Mouse (Mus musculus): ENCODE data around the gene Slc15a3.

The Slc15a3 gene

DNA sequence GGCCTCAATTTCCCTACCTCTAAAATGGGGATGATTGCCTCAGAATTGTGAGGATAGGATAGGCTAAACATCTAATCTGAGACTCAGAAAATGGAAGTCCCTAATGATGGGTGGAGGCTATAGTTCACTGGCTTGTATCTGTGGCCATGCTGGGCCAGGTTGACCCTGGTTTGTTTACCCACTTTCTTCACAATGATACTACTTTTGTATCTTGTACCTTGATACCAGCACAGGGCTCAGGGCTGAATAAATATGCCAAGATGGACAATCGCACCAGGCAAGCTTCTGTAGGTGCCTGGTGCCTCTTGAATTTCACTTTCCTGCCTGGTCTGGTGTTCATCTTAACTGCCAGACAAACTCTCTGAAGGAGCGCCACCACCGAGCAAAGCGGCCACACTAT, 17.0 kb upstream of the Slc15a3 start:
- DNase-seq (ENCODE audit: low spot score in 2 of 2): no peak

DNA sequence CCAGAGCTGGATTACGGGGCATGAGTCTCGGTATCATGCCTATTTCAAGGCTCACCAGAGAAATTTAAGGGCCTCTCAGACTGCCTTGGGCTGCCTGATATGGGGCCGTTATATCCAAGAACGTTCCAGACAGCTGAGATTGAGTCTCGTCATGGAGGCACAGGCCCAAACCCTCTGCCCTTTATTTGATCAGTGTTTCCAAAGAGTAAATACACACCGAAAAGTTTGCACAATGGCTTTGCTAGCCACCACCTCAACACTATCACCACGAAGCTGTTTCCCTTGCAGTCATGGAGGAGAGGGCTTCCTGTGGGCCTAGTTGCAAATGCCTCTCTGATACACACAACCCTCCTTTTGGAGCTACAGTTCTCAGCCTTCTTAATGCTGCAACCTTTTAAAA, 15.5 kb upstream of the Slc15a3 start:
- no peak for DNase-seq (ENCODE audit: low spot score in 2 of 2)

DNA sequence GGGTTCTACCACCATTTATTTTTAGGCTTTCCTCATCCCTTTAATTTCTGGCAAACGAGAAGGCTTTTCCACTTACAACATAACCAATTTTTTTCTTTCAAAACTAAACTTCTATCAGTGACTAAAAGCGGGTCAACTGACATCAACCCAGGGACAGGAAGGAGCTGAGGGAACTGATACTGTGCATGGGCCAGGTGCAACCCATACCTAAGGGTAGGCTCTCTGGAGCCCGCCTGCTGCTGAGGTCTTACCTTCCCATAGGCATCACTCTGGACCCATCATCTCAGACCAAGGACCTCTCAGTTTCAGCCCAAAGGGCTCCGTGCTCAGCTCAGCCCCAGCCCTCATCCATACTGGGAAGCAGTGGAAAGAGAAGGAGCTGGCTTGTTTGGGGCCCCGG, 11.2 kb upstream of the Slc15a3 start:
- DNase-seq (ENCODE audit: low spot score in 2 of 2): no peak

DNA sequence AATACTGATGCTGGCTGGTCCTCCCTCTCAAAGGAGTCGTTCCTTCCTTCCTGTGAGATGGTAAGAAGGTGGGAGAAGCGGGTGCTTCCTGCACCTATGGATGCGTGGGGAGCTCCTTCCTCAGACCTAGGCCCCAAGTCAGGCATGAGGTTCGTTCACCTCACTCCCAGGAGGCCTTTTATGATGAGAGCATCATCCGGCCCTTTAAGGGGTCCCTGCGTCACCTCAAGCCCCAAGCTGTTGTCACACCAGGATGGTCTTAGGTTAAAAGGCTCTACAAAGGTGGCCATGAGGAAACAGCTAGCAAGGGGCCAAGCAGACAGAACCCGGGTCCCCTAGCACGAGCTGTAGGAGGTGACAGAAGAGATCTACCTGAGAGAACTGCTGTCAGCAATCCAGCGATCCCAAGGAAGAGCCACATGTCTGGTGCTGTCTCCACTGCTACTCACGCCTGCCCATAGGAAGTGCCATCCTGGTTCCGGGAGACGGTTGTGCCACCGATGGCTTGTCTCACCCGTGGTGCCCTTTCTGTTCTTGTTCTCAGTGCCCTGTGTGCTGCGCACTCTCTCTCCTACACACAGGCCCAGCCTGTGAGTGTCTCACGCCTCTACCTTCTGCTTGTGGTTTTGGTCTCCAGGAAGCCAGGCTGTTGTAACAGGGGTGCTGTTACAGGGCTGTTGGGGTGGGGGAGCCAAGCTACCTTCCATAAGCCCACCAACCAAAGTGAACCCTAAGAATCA, 9.9 kb upstream of the Slc15a3 start, which contains the start of gene Cd6:
Cd6 (minus strand) TSS at position 623 of the 740 bp plus-strand sequence.
- no peak for DNase-seq (ENCODE audit: low spot score in 2 of 2)

DNA sequence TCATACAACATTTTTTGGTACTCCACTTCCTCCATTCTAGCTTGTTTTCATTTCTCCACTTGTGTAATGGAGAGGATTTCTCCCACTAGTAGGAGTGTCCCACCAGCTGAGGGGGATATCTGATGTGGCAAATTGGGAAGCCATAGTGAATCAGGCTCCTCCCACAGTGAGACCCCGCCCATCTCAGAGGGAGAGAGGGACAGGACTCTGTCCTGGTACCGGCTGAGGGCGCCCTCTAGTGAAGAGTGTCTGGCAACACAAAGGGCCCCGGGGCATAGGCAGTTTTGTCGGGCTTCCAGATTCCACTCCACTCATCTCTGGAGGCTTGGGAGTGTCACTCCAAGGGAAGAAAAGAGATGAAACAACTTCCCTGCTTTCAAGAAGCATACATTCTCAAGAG, 8.1 kb upstream of the Slc15a3 start:
- peak; percentile 52 to 57 for DNase-seq (ENCODE audit: low spot score in 2 of 2)

DNA sequence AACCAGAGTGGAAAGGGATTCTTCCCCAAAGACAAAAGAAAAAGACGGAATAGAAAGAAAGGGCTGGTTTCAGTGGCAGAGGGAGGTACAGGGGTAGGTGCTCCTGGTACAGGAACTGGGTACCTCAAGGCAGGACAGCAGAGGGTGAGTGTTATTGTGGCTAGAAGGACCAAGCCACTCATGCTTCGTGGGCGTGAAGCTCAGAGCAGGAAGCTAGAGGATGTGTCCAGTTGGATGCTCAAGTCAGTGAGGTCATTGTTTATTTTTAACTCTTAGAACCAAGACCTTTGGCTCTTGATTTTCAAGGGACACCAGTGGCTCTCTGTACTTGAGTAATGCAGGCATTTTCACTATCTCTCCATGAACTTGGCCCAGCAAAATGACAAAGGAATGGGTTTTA, 7.5 kb upstream of the Slc15a3 start:
- no peak for DNase-seq (ENCODE audit: low spot score in 2 of 2)

DNA sequence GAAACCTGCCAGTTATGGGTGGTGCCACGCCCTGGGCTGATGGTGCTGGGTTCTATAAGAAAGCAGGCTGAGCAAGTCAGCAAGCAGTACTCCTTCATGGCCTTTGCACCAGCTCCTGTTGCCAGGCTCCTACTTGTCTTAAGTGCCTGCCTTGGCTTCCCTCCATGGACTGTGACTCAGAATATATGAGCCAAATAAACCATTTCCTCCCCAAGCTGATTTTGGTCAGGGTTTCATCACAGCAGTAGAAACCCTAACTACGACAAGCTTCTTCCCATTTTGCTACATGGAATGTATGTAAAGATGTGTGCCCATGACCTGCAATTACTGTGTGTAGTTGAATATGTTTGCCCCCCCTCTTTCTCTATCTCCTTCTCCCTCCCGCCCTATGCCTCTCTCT, 5.9 kb upstream of the Slc15a3 start:
- DNase-seq (ENCODE audit: low spot score in 2 of 2): no peak

DNA sequence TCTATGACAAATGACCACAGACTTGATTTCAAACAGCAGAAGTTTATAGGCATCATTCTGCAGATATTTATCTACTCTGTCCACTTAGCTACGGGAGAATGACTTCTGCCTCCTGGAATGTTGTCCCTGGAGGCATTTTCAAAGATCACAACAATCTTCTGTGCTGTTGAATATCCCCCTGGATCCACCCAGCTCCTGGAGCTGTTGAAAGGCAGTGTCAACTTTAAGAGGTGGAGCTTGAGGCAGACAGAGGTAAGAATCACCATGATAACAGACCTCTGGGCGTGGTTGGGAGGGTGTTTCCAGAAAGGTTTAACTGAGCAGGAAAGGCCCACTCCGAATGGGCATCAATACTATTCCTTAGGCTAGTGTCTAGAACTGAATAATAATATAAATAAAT, 3.9 kb upstream of the Slc15a3 start:
- no peak for DNase-seq (ENCODE audit: low spot score in 2 of 2)

DNA sequence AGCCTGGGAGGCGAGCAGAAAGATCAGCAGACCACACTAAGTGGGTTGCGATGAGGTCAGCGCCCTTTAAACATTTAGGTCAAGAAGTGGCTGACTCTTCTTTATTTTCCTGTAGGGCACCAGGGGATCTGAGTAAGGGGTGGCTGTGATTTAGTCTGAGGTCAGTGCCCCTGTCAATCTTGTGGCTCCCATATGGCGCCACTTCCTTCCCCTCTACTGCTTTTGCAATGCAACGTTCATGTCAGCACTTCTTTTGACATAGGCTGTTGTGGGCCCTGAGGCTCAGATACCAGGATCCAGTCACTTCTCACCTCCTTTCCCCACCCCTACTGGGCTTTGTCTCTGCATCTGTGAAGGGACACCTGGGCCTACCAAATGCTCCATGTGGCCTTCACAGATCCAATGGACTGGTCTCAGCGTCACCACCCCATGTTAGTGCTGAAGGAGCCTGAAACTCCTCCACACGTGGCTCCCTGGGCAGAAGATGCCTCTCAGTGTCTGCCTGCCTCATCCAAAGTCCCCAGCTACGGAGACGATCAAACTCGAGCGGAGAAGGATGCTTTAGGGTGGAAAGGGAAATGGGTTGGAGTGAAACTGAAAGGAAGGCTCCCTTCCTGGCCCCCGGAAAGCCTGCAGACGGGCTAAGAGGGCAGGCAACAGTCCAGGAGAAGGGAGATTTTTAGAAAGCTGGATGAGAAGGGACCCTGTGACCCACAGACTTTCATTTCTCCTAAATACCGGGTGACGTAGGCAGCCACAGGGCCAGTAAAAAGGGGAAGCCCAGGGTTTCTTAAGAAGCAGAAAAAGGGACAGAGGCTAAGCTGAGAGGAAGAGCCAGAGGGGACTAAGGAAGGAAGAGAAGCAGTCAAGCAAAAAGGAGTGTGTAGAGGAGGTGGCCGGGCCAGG, 2.4 kb downstream of the Slc15a3 start:
- DNase-seq (ENCODE audit: low spot score in 2 of 2): peak; percentile 67 to 83

DNA sequence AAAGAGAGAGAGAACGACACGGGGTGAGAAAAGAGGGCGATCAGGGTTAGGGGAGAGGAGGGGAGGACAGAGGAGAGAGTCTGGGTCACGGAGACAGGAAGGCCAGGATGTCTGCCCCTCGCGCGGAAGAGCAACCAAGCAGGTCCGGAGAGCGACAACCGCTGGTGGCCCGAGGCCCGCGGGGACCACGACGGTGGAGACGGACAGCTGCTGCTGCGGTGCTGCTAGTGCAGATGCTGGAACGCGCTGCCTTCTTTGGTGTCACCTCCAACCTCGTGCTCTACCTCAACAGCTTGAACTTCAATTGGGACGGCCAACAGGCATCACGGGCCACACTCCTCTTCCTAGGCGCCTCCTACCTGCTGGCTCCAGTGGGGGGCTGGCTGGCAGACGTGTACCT, 3.4 kb downstream of the Slc15a3 start:
- no peak for DNase-seq (ENCODE audit: low spot score in 2 of 2)

DNA sequence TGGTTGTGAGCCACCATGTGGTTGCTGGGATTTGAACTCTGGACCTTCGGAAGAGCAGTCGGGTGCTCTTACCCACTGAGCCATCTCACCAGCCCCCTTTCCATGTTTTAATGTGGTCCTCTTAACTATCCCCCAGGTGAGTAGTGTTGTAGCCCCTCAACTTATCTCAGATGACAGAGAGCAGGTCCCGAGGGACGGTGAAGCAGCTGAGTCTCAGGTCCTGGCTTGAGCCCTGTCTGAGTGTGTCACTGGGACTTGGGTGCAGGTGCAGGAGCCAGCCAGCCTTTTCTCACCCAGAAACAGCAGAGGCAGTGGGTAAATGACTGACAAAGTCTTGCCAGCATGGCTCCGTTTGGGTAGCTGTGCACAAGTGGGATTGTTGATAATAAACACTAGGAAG, 4.7 kb downstream of the Slc15a3 start:
- DNase-seq (ENCODE audit: low spot score in 2 of 2): no peak

DNA sequence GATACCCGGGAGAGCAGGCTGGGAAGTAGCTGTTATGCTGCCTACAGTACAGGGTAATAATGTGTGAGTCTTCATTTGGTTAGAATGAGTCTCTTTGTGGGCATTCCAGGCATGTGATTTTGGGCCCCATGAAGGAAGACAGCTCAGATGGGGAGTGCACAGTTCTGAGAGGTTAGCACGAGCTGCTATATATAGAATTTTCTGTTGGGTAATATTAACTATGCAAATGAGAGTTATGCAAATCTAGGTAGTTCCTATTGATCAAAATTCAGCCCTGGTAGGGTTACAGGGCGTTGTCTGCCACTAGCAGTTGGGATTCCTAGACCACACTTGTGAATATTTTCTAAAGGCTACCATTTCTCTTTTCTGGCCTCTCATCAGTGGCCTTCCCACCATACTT, 5.9 kb downstream of the Slc15a3 start:
- DNase-seq (ENCODE audit: low spot score in 2 of 2): no peak

DNA sequence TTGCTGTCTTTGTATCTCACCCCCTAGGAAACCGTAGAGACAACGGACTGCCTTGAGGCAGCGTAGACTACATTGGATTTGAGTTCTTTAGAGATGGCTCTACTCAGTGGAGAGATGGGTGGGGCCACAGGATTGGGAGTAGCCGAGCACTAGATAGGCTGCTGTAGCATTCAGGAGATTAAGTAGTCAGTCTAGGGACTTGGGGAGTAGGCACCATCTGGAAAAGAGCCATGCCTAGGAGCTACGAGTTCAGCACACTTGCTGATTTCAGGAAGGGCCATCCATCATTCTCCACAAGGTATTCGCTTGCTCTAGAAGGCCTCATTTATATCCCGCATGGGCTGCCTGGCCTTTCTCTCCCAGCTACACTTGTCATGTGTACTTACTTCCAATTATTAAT, 6.6 kb downstream of the Slc15a3 start:
- DNase-seq (ENCODE audit: low spot score in 2 of 2): no peak

DNA sequence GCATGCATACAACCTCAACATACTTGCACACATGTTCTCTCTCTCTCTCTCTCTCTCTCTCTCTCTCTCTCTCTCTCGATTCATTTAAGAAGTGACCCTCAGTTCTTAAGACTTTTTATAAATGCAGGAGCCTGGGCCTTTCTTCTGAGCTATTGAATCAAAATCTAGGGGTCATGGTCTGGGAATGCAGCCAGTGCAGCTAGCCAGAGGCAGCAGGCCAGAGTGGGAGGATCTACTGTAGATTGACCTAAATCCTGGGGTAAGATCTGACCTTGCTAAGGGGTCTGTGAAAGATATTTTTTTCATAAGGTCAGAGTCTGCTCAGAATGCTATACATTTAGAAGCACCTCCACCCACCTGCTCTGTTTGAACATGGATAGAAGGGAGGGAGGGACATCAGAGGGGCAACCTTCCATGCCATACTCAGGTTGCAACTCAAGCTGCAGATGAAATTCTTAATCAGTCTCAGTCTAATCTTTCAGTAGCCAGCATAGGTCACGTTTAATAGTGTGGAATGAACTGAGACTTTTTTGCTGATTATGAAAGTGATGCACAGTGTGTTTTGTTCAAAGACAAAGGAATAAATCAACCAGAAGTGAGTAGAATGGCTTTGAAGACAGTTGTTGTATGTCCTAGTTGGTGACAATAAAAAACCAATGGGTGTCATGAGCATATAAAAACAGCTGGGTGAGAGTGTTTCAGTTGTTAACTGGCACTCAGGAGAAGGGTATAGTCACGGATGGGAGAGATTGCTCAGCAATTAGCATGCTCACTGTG, 8.0 kb downstream of the Slc15a3 start:
- peak in 1 of 2 experiments; percentile 34 for DNase-seq (ENCODE audit: low spot score in 2 of 2)

DNA sequence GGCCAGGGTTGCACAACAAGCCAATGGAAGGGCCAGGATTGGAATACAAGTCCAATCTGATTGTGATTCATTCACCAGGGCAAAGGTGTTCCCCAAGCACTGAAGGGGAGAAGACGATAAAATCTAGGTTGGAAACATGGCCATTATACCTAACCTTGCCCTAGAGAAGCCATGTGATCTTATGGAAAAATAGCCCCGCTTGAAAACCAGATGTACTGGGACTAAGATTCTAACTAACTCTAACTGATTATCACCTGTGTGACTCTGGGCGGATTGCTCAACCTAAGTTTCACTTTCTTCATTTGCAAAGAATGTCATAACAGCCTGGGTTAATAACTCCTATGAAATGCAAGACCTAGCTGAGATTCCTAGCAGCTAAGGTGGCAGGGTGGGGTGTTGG, 15.9 kb downstream of the Slc15a3 start:
- DNase-seq (ENCODE audit: low spot score in 2 of 2): no peak

DNA sequence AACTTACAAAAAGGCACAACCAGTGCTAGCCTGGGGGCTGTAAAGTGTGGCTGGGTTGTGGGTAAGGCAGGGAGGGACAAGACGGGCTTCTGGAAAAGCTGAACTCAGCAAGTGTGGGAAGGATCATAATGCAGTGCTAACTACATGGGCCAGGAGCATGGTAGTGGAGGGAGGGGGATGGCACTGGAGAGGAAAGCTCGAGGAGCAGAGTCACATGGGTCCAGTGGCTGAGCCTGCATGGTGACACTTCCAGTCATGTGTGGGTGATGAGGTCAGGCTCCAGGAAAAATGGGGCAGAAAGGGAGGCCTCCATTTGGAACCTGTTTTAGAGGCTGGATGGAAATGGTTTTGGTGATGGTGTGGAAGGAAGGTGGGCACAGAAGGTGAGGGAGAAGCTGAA, 17.0 kb downstream of the Slc15a3 start:
- DNase-seq (ENCODE audit: low spot score in 2 of 2): no peak

DNA sequence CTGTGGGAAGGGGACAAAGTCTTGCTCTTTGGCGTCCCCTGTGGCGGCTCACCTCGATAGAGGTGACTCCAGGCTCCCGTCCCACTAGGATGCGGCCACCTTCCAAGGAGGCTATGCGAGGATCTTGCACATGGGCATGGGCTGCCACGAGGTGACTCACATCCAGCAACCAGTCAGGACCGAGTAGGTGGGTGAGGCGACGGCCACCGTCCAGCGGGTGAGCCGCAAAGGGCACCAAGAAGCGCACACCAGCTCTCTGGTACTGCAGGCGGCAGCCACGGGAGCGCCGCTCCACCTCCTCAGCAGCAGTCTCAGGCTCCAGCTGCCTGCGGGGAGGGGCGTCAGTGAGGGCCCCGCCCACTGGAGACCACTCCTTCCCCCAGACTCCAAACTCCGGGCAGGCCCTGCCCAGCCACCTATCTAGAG, 20.6 kb downstream of the Slc15a3 start:
- DNase-seq (ENCODE audit: low spot score in 2 of 2): no peak

DNA sequence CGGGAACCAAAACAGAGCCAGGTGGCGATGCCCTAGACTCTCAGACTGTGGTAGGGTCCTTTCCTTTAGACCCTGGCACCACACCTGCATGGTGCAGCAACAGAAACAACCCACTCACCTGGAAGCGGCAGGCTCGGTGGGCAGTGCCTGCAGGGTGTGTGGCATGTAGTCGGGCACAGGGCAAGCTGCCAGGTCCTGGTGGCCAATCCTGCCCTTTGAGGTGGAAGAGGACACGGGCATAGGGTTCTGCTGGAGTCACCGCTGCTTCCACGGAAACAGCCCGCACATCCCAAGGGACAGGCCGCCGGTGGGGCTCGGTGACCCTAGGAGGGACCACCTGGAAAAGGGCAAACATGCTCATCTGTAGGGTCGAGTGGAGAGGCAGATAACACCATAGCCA, 26.8 kb downstream of the Slc15a3 start:
- DNase-seq (ENCODE audit: low spot score in 2 of 2): no peak

DNA sequence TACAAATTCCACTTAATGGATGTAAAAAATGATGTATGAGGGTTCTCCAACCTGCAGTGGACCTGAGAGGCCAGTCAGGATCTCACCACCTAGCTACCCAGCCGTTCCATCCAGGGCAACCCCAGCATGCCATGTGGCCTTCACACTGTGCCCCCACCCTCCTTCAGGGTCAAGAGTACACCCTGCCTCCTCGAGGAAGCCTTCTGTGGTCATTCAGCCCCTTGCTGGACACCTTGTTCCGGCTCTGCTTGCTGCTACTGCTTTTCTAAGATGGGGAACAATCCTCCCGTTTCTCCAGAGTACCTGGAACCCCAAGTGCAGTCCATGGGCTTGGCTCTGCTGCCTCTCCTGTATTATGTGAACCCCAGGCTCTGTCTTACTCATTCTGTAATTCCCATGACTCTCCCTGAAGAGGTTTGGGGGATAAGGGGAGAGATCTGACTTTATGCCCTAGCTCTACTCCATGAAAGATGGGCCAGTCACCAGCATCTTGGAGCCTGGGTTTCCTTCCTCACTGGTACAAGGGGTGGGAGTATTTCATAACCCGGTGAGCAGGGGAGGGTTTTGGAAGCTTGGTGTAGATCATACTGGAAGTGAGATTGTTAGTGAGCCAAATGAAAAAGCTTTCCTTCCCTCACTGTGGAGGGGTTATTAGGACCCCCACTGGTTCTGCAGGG, 28.6 kb downstream of the Slc15a3 start:
- DNase-seq (ENCODE audit: low spot score in 2 of 2): no peak

DNA sequence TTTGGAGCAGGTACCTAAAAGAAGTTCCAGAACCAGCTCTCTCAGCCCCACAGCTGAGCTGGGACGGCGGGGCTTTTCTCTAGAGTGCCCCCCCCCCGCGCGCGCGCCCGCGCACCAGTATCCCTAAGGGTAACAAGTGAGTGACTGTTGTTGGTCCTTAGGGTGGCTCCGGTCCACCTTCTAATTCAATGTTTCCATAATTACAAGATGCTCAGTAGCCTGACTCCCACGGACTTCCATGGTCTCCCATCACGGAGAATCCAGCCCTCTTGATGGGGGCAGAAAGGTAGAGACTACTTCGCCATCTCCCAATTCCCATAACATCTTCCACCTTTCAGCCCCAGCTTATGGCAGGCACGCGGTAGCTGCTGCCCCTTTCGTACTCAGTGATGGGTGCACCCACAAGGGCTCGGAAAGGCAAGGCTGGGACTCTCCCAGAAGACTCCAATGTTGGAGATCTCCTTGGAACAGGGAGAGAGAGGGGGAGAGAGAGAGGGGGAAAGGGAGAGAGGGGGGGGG, 29.2 kb downstream of the Slc15a3 start:
- DNase-seq (ENCODE audit: low spot score in 2 of 2): no peak

DNA sequence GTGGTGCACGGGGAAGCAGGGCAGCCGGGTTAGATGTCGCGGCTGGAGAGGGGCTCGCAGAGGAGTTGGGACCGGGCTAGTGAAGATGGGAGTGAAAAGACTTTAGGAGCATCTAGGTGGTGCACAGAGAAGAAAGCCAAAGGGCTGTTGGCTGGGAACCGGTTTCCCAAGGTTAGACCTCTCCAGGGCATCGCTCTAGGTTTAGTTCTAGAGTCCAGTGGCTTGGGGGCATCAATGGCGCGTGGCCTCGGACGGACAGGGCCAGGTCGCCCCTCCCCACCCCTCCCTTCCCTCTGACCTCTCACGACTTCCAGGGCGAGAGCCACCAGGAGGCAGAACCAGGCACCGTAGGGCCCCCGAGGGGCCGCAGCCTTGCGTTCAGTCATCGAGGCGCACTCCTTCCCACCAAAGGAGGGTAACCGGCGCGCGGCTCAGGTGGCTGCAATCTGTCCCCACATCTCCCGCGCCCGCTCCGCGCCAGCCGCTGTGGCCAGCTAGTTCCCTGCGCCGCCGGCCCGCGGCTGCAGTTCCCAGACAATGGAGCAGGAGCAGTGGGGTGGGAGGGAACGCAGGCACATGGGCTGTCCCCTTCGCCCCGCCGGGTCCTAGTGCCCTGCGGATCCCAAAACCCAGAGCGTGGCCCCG, 29.8 kb downstream of the Slc15a3 start:
- peak; percentile 76 to 79 for DNase-seq (ENCODE audit: low spot score in 2 of 2)
